Mouse (Mus musculus): ENCODE measurements around the gene Cdc42ep3.

- TF ChIP-seq CTCF (IDR thresholded peaks at IDR 0.05; ENCODE audit: insufficient read depth, low read length) (no peak), POLR2A (IDR thresholded peaks at IDR 0.05; ENCODE audit: borderline replicate concordance, extremely low read depth, low read depth, low read length) (no peak)
Observed at GRCm38 (mm10) chr17:79309506-79309905, 45.4 kb downstream of the Cdc42ep3 start.
